Mouse (Mus musculus) layer of hippocampus, postnatal 10 days (tissue): ENCODE results near the gene Fgfr2. TPM values are rescaled to one million over a fixed set of nuclear protein-coding genes. Genes with fewer than 3 reads are reported as not detected.

ENCODE experiments used
- DNase-seq, 2 experiments: peaks; one replicate each; pipeline ENCODE4 v3.0.0; 2021; ENCODE audit warnings: low spot score in 2 of 2
- total RNA-seq, 2 experiments: library from RNA; stranded (reverse); gene quantifications; 2 replicates each; pipeline ENCODE4 v1.2.3; 2021

Gene Fgfr2
- total RNA-seq, 2 experiments from 2014 or later = 35.6 to 48.3 TPM

DNA sequence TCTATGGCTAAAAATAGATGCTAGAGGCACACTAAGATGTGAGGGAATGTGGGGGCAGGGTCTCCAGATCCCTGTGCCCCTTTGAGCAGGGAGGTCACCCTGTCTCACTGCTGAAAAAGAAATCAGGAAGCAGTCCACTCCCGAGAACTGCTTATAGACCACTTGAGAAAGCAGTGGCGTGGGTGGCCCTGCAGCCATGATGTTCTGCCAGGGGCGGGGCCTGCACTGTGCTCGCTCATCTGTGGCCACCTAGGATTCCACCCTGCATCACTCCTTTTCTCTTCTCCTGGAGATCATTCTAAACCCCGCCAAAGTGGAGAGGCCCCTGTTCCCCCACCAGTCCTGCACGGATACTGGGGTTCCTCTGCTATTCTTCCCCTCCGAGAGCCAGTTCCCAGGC lies 733.7 kb downstream of the Fgfr2 start:
- no peak for DNase-seq

DNA sequence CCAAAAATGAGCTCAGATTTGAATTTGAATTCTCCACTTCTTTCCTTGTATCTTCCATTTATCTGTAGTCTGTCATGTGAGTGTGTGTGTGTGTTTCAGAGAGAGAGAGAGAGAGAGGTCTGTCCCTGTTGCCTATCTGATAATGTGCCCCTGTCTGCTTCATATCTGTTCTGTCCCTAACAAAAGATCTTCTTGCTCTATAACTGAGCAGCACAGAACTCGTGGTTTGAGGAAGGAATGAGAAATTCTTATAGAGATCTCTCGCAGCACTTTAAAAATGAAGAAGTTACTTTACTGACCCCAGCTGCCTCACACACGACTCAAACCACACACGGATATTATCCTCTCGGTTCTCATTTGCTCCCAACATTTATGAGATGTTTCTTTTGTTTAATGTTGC lies 735.6 kb downstream of the Fgfr2 start:
- DNase-seq = no peak

DNA sequence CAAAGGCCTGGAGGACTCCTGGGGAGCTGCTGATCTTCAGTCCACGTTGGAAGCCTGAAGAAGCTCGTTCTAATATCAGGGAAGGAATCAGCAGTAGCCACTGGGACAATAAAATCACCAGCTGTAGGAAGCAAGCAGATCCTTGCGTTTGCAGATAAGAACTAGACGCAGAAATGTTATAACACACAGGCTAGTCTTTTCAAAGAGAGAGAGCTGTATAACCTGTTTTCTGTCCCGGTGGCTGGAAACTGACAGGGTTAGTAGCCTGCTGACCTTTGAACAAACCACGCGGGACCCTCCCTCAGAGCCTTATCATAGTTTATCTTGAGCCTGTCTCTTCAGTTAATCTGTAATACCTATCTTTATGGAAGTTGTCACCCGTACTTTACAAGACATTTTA lies 736.8 kb downstream of the Fgfr2 start:
- no peak for DNase-seq

DNA sequence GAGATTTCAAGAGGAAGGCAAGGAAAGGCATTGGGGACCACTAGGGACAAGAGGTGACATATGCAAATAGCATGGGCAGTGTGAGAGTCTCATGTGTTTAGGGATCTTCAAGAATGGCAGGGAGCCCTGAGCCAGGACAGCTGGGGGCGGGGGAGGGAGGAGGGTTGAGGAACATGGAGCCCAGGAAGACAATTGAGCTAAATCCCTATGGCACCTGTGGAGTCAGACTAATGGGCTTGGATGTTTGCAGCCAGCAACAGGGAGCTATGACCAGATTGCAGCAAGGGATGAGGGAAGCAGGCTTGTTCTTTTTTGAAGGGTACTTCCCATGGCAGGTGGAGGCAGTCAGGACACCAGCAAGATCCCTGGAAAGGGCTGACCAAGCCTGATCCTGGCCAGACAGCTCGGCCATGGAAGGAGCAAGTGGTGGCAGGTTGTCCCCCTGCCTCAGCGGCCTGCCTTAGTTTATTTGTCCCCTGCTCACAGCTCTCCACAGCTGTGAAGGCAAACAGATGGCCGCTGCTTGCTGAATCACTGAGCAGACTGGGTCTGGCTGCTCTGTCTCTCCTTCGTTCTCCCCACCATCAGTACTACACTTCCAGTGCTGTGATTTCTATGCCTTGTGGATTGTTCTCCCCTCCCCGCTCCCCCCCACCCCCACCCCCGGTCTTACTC lies 737.6 kb downstream of the Fgfr2 start:
- DNase-seq = no peak

DNA sequence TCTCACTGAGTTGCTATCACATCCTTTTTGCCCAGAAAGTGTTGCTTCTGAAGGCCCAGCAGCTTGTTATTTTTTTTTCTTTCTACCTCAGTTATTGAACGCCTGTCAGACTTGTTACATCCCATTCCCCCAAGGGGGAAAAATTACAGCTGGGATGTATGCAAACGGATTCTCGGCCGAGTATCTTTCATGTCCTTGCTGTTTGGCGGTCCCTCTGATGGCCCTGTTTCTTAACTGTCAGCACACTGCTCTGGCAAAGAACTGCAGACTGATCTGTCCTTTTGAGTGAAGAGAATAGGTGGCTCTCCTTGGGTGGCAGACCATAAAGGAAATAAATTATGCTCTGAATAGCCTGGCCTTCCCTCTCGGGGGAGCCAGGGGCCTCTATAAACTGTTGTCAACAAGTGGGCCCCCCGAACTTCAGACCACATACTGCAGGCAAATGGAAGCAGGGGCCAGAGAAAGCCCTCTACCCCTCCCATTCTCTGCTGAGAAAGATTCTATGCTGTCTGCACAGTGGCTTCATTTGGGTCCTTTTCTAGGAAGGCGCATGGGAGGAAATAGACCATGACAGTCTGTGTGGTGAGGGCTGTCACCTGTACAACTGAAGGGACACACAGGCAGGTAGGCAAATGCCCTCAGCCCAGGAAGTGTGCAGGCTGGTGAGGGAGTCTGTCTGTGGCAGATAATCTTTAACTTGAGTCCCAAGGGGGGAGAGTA lies 738.3 kb downstream of the Fgfr2 start:
- DNase-seq = no peak

DNA sequence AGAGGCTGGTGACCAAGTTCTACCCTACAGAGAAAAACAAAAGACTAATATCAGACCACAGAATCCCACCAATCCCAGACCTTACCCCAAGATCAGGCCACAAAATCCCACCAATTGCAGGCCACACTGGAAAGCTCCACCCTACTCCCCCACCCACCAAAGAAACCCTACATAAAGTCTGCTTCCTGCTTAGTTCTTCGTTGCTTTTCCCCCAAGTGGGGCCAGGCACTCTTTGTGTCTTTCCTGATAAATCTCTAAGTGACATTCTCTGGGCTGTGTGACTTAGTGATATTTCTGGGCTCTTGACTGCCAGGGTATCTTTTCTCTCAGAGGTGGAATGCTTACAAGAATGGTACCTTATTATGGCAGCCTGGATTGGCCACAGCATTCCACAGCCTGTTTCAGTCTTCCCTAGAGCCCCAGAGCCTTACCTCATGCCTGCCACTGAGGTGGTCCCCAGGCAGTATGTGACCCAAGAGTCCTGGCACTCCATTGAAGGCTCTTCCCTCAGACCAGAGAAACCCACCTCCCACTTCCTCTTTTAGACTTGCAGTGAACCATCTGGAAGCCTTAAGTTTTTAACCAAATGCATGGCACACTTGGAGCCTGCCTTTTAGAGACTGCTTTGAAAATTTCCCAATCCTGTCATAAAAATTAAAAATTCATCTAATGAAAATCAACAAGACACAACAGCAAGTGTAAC lies 742.4 kb downstream of the Fgfr2 start:
- DNase-seq = no peak

DNA sequence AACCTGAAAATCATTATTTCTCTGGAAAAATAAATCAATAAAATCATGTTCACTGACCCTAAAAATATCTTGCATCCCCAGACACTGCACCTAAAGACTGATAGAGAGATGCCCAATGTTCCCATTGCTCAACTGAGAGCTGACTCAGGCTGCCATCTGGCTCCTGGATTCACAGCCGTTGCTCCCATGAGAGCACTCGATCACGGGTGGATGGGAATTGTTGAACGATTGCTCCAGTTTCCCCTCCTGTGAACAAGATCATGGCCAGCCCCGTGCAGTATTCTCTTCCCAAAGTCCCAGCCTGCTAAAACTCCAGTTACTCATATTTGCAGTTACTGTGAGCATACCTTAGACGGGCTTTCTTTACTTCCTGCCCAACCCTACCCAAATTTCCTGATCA lies 745.2 kb downstream of the Fgfr2 start:
- peak in 1 of 2 experiments; percentile 22 for DNase-seq

DNA sequence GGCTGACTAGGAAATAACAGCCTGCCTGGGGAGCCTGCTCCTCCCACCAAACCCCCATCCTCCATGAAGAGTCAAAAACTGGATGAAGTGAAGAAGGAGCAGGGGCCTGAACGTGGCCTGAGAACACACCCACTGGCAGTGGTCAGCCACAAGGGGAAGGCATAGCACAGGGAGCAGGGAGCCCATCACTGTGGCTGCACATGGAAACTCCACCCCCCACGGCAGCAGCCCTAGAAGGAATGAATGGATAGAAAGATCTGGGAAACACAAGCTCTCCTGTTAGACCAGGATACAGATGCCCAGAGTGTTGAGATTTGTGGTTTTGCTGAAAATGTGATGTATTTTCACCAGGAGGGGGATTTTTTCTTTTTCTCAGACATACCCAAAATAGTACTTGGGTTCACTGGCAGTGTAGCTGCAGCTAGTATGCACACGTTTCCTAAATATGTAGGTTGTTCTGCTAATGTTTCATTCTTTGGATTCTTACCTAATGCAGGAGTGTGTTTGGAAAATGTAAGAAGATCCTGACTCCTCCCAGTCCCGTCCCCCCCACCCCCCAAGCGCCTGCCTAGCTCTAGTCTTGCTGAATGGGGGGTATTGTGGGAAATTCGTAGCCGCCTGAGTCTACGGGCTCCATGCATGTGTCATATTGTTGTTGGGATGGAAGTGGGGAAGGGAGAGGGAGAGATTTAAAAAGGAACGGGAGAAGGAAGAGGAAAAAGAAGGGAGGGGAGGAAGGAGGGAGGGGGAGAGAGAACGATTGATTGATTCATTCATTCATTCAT lies 749.4 kb downstream of the Fgfr2 start:
- peak; percentile 37 to 48 for DNase-seq

DNA sequence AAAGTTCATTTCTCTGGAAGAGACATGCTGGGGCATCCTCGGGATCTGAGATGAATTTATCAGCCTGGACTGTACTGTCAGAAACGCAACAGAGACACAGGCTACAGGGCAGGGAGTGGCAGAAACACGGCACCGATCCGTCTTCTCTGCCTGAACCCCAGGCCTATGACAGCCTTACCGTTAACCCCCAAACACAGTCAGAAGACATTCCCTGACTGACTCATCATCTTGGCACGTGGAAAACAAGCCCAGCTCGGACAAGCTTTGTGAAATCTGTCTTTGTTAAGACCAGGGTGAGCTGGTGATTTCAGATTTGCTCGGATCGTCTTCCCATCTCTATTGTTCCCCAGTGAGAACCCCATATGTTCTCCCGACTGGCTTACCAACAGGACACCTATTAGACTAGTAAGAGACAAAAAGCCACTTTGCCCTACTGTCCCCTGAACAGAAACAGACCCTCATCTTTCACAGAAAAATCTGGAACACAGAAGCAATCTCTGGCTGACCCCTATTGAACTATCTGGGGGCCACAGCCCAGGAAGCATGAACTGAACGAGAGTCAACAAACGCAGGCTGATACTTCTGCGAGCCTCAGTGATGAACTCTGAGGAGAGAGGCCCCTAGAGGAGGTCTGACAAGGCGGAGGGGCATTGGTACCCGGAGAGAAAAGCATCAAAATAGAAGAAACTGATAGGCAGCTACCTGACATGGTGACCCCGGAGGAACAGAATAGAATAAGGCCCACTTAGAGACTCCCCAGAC lies 750.2 kb downstream of the Fgfr2 start:
- no peak for DNase-seq

DNA sequence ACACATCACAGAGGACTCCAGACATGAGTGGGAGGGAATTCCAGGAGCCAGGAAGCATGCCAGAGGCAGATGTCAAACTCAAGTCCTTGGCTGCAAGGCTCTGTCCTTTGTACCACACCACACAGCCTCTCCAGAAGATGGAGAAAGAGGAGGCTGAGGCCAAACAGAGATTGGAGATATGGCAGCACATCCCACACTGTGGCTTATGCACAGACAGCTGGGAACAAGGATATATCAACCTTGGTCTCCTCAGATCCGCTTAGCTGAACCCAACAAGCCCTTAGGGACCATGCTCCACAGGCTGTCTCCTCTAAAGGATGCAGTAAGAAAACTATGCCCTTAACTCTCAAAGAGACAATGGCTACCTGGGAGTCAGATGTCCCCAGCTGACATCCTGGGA lies 751.3 kb downstream of the Fgfr2 start:
- no peak for DNase-seq

DNA sequence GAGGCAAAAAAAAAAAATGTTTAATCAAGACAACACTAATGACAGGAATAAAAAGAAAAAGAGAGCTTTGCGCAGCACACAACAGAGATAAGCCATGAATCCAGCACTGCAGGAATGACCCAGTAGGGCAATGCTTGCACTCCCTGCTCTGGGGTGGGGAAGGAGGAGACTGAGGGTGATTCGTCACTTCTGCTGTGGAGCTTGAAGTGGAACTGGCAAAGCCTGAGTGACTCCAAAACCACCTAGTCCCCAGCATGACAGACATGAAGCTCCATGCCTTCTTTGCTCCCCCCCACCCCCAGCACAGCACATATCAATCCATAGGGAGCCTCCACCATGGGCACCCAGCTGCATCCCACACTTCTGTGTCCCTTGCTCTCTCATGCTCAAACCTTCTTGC lies 753.4 kb downstream of the Fgfr2 start:
- no peak for DNase-seq

DNA sequence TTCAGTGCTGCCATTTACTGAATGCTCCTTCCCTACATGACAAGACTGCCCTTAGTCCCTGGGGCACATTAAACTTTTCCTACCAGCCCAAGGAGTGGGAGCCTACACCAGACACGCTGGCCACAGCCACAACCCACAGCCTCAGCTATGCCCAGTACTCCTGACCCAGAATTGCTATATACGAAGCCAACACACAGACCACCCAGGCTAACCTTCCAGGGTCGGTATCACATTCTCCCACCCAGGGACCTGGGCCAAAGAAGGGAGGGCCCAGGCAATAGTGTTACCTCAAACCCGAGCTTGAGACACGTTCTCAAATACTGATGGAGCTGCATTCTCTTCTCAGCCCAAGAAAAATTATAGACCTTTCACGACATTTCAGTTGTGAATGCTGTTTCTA lies 754.3 kb downstream of the Fgfr2 start:
- DNase-seq = no peak

DNA sequence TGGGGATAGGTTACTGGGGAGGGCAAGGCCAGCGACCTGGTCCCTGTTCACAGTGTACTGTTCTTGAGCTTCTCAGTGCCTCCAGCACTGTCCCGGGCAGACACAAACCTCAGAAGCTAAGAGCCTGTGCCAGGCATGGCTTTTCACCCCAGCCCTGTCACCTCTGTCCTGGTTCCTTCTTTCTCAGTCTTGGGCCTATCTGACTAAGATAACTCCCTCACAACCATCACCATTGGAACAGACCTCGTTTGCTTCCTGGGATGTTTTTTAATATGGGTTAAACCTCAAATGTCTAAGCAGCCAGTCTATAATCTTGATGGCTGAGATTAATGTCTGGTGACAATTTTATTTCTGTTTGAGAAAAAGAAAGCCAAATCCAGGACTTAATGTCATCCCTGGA lies 755.8 kb downstream of the Fgfr2 start:
- no peak for DNase-seq

DNA sequence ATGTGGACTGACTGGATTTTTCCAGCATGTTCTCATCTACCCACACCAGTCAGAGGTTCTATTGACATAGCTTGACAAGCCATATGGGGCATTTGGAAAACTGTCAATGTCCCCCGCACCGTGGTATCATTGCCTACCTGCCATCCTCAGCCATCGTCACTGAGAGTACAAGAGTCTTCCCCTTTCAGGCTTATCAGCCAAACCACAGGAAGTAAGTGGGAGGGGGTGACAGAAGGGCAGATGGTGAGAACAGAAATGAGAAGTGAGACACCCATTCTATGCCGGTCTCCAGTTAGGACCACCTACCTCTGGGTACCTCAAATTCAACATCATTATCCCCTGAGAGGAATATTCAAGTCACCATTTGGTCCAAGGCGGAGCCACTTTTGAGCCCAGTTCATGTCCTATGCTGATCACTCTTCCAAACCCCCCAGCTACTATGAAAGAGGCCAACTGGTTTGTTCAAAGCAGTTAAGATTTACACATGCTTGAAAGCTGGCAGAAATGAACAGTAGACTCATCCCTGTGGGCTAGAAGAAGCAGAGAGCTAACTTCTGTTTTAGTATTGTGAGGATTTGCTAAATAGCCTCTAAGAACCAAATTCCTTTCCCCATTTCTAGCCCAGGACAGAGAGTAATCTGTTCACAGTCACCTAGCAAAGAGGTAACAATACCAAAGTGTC lies 757.3 kb downstream of the Fgfr2 start:
- DNase-seq = no peak

DNA sequence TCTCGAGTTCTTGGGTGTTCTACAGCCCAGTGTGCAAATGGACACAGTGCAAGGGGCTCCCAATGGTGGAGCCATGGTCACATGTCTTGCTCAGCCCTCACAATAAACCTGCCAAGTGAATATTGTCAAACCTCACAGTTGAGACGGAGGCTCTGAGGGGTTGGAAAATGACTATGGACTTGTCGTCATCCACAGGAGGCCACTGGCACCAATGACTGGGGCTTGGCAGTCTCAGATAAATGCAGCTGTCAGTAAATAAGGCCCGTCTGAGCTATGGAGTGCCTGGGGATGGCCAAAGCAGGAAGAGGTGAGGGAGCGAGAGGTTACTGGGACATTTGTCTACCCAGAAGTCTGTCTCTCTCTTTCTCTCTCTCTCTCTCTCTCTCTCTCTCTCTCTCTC lies 758.0 kb downstream of the Fgfr2 start:
- DNase-seq = no peak

DNA sequence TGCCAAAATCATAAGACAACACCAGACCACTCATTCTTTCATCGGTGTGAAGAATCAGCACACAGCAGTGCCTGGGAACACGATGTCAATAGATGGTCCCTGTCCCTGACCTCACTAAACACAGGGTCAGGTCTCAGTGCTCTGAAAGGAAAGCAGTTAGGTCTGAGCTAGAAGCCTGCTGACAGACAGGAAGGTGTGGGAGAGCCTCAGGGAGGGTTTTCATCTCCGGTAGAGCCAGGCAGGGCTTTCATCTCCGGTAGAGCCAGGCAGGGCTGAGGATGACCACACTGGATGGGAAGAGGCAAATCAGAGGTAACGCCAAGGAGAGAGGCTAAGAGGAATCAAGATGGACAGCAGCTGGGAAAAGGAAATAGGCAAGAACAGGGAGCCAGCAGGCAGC lies 758.6 kb downstream of the Fgfr2 start:
- no peak for DNase-seq

DNA sequence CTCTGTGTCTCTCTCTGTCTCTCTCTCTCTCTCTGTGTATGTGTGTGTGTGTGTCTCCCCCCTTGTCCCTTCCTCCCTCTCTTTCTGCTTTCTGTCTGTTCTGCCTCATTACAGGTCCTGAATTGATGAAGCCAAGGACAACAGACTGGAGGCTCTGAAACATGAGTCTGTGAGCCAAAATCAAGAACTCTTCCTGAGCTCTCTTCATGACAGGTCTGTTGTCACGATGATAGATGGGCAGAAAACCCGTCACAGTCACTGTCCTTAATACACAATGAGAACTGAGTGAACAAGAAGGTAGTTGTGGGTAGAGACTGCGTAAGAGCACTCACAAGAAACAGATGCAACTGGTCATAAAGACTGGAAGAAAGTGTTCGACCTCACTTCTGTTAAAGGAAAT lies 762.8 kb downstream of the Fgfr2 start:
- DNase-seq = no peak

DNA sequence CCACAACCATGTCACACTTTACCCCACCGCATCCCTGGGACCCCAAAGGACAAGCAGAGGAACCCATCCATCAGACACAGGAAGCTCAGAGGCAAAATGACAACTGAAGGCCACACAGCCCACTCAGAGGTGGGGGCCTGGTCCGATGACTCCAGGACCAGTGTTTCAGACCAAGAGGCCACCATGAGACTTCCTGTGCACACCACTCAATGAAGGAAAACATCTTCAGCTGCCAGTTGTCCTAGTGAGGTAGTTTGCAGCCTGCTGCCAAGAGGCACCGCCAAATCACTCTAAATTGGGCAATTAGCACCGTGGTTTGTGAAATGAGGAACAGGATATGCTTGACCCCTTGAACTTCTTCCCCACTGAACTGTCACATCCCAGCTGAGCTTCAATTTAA lies 764.4 kb downstream of the Fgfr2 start:
- DNase-seq = no peak

DNA sequence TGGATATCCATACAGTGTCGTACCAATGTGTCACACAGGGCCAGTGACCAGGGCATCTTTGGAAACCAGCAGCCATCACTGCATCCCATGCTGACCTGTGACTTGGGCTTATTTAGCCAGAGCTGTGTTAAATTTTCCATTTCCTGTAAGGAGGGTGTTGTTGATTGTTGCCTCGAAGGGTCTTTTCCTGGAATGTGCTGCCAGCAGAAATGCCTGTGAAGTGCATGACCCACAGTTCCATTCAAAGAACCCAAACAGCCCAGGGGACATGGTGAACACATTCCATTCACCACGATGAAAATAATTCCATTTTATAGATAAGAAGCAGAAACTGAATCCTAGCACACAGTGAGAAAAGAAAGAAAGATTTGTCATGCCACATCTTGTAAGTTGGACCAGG lies 764.9 kb downstream of the Fgfr2 start:
- no peak for DNase-seq

DNA sequence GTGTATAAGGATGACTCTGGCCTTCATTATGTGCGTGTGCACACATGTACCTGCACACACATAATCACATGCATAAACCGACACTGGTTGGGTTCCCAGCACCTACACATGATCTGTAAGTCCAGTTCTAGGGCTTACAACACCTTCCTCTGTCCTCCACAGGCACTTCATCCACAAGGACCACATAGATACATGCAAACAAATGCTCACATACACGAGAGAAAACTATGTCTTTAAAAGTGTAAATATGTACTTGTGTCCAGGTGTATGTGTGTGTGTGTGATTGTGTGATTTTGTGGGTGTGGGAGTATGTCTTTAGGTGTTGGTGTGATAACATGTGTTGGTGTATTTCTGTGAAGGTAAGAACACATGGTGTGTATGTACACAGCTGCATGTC lies 765.3 kb downstream of the Fgfr2 start:
- DNase-seq = no peak
